Mouse (Mus musculus): ENCODE measurements around the gene Pfdn5. TPM values are rescaled to one million over a fixed set of nuclear protein-coding genes. Genes with fewer than 3 reads are reported as not detected.

Pfdn5 gene
- 29.5 and 31.4 TPM in 2 replicates for polyA plus RNA-seq (2012)

GRCm38 (mm10) chr15:102326022-102326576 is at the start of gene Pfdn5:
Gene Pfdn5, plus strand, starts transcription at chr15:102326116.

GRCm38 (mm10) chr15:102279092-102279782 is 46.7 kb upstream of the Pfdn5 start, which contains the start of gene Mfsd5:
Gene Mfsd5, plus strand, starts transcription at chr15:102279454.

GRCm38 (mm10) chr15:102295633-102296367 is 30.1 kb upstream of the Pfdn5 start, which contains the start of gene Espl1:
Gene Espl1, plus strand, starts transcription at chr15:102296266.

GRCm38 (mm10) chr15:102331610-102332015 is 5.7 kb downstream of the Pfdn5 start, which contains the start of gene Myg1:
Gene Myg1, plus strand, starts transcription at chr15:102331709.

GRCm38 (mm10) chr15:102350138-102350941 is 24.4 kb downstream of the Pfdn5 start, which contains the start of gene Aaas:
Gene Aaas, minus strand, starts transcription at chr15:102350771.

GRCm38 (mm10) chr15:102366733-102367344 is 40.9 kb downstream of the Pfdn5 start, which contains the start of gene Sp7:
Gene Sp7, minus strand, starts transcription at chr15:102367182.

Other genes with a start within 250 kb of the Pfdn5 start
- 0.34 and 0.73 TPM in 2 replicates for gene Tns2, start 225.7 kb upstream of the Pfdn5 start, polyA plus RNA-seq (2012)
- gene Spryd3, start 189.9 kb upstream of the Pfdn5 start, polyA plus RNA-seq (2012) = 19.3 and 22.6 TPM in 2 replicates
- gene Igfbp6, start 181.8 kb upstream of the Pfdn5 start, polyA plus RNA-seq (2012) = 0.41 TPM in 1 of 2 replicates, not detected in the other
- gene Soat2, start 175.6 kb upstream of the Pfdn5 start, polyA plus RNA-seq (2012) = 1.9 and 5.1 TPM in 2 replicates
- 10.8 and 13.8 TPM in 2 replicates for gene Zfp740, start 122.9 kb upstream of the Pfdn5 start, polyA plus RNA-seq (2012)
- 25.6 and 36.3 TPM in 2 replicates for gene Csad, start 121.4 kb upstream of the Pfdn5 start, polyA plus RNA-seq (2012)
- gene Itgb7, start 94.2 kb upstream of the Pfdn5 start, polyA plus RNA-seq (2012) = 84.2 and 101 TPM in 2 replicates
- 27.5 and 28.1 TPM in 2 replicates for gene Rarg, start 68.6 kb upstream of the Pfdn5 start, polyA plus RNA-seq (2012)
- gene Gm9918, start 55.6 kb upstream of the Pfdn5 start, polyA plus RNA-seq (2012) = 0.03 TPM in 1 of 2 replicates, not detected in the other
- 56.2 and 68.1 TPM in 2 replicates for gene Mfsd5, start 46.7 kb upstream of the Pfdn5 start, polyA plus RNA-seq (2012)
- gene Espl1, start 29.9 kb upstream of the Pfdn5 start, polyA plus RNA-seq (2012) = 19.1 and 19.4 TPM in 2 replicates
- gene Myg1, start 5.6 kb downstream of the Pfdn5 start, polyA plus RNA-seq (2012) = 121 and 133 TPM in 2 replicates
- gene Aaas, start 24.7 kb downstream of the Pfdn5 start, polyA plus RNA-seq (2012) = 148 and 161 TPM in 2 replicates
- 0.04 and 0.06 TPM in 2 replicates for gene Sp7, start 41.1 kb downstream of the Pfdn5 start, polyA plus RNA-seq (2012)
- gene Sp1, start 80.0 kb downstream of the Pfdn5 start, polyA plus RNA-seq (2012) = 16.0 and 32.9 TPM in 2 replicates
- 0.10 TPM in 2 replicates for gene Amhr2, start 119.3 kb downstream of the Pfdn5 start, polyA plus RNA-seq (2012)
- 134 and 138 TPM in 2 replicates for gene Prr13, start 132.9 kb downstream of the Pfdn5 start, polyA plus RNA-seq (2012)
- 745 and 751 TPM in 2 replicates for gene Pcbp2, start 144.4 kb downstream of the Pfdn5 start, polyA plus RNA-seq (2012)
- not detected in 2 replicates for gene Gm10337, start 177.6 kb downstream of the Pfdn5 start, polyA plus RNA-seq (2012)
- 0.26 and 0.75 TPM in 2 replicates for gene Map3k12, start 190.9 kb downstream of the Pfdn5 start, polyA plus RNA-seq (2012)
- 70.8 and 71.1 TPM in 2 replicates for gene Tarbp2, start 192.1 kb downstream of the Pfdn5 start, polyA plus RNA-seq (2012)
- 1.0 and 2.2 TPM in 2 replicates for gene Npff, start 198.8 kb downstream of the Pfdn5 start, polyA plus RNA-seq (2012)